Mouse (Mus musculus): ENCODE measurements at regions not wholly inside any gene's neighbourhood (a gene's known extent, or its start where the extent isn't known, plus 50 kb on each side); places are given as distances from the start of the nearest gene placed in this dataset.

DNA sequence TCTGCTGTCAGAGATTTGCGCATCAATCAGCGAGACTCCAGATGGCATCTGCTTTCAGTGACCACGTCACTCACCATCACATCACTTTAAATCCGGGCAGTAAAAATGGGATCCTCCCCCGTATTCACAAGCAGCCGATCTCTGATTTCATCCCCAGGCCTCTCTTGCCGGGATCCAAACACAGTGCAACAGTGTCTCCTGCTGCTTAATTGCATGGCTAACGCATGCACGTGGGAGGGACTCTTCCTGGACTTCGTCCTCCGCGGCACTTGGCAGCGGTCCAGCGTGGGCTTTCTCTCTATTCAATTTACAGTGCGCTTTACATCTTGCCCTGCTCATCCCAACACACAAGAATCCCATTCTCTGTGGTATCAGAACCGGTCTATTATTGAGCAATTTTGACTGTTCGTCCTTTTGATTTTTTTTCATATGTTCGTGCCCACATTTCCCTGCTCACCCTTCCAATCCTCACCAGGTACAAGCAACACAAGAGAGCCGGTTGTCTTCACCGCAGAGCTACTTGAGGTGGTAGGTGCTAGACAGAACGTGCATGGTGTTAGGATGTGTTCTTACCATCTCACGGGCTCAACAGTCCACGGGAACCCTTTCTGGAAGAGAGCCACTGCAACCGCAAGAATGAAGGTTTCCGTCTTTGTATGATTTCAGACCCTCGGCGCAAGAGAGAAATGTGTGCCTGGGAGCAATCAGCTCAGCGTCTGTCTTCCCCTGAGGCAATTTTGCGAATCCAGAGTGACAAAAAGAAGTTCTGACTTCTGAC is 109.3 kb downstream of the Tbx4 start:
- no peaks in the 10 kb centered on the region for H3K9me3 ChIP-seq (replicated peaks)
- H3K4me1 ChIP-seq (replicated peaks): no peaks in the 10 kb centered on the region
- no peak overlapping the region for H3K9ac ChIP-seq
- no peaks in the 10 kb centered on the region for H3K36me3 ChIP-seq
- peak overlapping the region; percentile 8; the same call in 1 of the 2 replicates for H3K4me2 ChIP-seq
- H3K27me3 ChIP-seq: peaks cover 24% of the 10 kb centered on the region
- ATAC-seq (ENCODE audit: low read depth): no peak
- 58% methylated on average over 29 of the region's 29 CpGs for WGBS (ENCODE audit: insufficient replicate concordance)
- no peak overlapping the region for H3K4me3 ChIP-seq (replicated peaks)
- H3K27ac ChIP-seq: no peak overlapping the region
- DNase-seq: no peak

DNA sequence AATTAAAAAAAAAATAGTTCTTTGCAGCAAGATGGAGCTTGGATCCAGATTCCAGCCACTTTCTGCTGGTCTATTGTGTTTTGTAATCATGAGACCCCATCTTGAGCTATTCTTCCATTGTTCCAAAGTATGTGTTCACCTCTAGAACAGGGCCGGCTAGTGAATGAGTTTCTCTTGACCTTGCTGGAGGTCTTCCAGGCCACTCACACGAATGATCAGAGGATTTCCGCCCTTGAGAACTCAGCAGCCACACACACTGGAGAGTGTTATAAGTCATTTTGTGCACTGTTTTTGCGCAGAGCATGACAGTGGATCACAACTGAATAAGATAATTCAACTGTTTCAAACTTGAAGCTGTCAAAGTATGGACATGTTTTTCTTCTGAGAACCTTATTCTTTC is 110.5 kb downstream of the Tbx4 start:
- Histone ChIP-seq H3K4me1 (replicated peaks) (no peaks in the 10 kb centered on the region), H3K36me3 (no peaks in the 10 kb centered on the region), H3K27ac (no peak overlapping the region), H3K9ac (no peak overlapping the region), H3K27me3 (peaks cover 14% of the 10 kb centered on the region), H3K9me3 (replicated peaks) (no peaks in the 10 kb centered on the region), H3K4me2 (no peak overlapping the region), H3K4me3 (replicated peaks) (no peak overlapping the region)
- ATAC-seq (ENCODE audit: low read depth): no peak
- 58% methylated on average over 4 of the region's 4 CpGs for WGBS (ENCODE audit: insufficient replicate concordance)
- no peak for DNase-seq

- DNase-seq: no peak
- no peaks in the 10 kb centered on the region for H3K9me3 ChIP-seq (replicated peaks)
- no peaks in the 10 kb centered on the region for H3K4me1 ChIP-seq (replicated peaks)
- no peak for ATAC-seq (ENCODE audit: low read depth)
- no peak overlapping the region for H3K4me2 ChIP-seq
- no peak overlapping the region for H3K9ac ChIP-seq
- H3K27me3 ChIP-seq: 0 out of 2 replicates have a peak, but pooled peaks cover 4% of the 10 kb centered on the region
- H3K36me3 ChIP-seq: no peaks in the 10 kb centered on the region
- no peak overlapping the region for H3K27ac ChIP-seq
- H3K4me3 ChIP-seq (replicated peaks): no peak overlapping the region
- 74% methylated on average over 7 of the region's 7 CpGs for WGBS (ENCODE audit: insufficient replicate concordance)
Measured at GRCm38 (mm10) chr11:86003341-86003740, 117.1 kb downstream of the Tbx4 start.

DNA sequence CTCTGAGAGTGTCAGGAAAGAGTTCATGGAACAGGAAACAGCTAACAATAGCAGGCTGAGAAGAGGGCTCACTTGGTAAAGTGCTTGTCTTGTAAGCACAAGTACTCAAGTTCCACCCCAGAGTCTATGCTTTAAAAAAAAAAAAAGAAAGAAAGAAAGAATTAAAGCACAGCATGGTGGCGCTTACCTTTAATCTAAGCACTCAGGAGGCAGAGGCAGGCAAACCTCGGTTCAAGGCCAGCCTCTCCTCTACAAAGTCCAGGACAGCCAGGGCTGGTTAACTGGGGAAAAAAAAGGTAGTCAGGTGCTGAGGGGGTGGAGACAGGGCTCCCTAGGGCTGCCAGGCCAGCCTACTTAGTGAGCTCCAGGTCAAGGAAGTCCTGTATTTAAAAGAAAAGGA is 119.1 kb downstream of the Tbx4 start:
- WGBS (ENCODE audit: insufficient replicate concordance): 65% methylated on average over 2 of the region's 2 CpGs
- Histone ChIP-seq H3K4me2 (no peak overlapping the region), H3K27me3 (0 out of 2 replicates have a peak, but pooled peaks cover 4% of the 10 kb centered on the region), H3K4me3 (replicated peaks) (no peak overlapping the region), H3K9me3 (replicated peaks) (no peaks in the 10 kb centered on the region), H3K27ac (no peak overlapping the region), H3K36me3 (no peaks in the 10 kb centered on the region), H3K9ac (no peak overlapping the region), H3K4me1 (replicated peaks) (no peaks in the 10 kb centered on the region)
- DNase-seq: no peak
- ATAC-seq (ENCODE audit: low read depth): no peak

DNA sequence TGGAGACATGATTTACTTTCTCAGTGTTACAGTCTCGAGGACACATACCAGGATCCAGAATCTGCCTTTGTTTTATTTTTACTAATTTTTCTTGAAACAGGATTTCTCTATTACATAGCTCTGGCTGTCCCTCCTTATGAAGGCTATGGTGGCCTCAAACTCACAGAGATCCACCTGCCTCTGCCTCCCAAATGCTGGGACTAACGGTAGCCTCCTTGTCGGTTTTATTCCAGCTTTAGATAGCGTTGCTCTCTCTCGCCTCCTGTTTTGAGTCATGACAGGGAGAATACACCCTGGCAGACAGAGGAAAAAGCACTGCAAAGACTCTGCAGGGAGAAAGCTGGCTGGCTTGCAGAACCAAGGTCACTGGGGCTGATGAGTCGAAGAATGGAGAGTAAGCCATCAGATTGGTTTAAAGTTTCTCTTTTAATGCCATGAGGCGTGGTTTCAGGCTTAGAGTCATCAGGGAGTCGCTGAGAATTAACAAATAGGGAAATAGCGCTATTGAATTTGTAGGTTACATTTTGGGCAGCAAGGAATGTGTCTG is 119.8 kb downstream of the Tbx4 start:
- no peak overlapping the region for H3K4me2 ChIP-seq
- no peaks in the 10 kb centered on the region for H3K36me3 ChIP-seq
- DNase-seq (no peak), ATAC-seq (ENCODE audit: low read depth) (no peak)
- 66% methylated on average over 9 of the region's 9 CpGs for WGBS (ENCODE audit: insufficient replicate concordance)
- H3K9me3 ChIP-seq (replicated peaks): no peaks in the 10 kb centered on the region
- 0 out of 2 replicates have a peak, but pooled peaks cover 4% of the 10 kb centered on the region for H3K27me3 ChIP-seq
- no peak overlapping the region for H3K4me3 ChIP-seq (replicated peaks)
- H3K27ac ChIP-seq: no peak overlapping the region
- H3K9ac ChIP-seq: no peak overlapping the region
- H3K4me1 ChIP-seq (replicated peaks): no peaks in the 10 kb centered on the region

- Histone ChIP-seq H3K4me2 (no peak overlapping the region), H3K9me3 (replicated peaks) (no peaks in the 10 kb centered on the region), H3K4me3 (replicated peaks) (no peak overlapping the region), H3K9ac (no peak overlapping the region), H3K27ac (no peak overlapping the region), H3K27me3 (0 out of 2 replicates have a peak, but pooled peaks cover 4% of the 10 kb centered on the region), H3K4me1 (replicated peaks) (no peaks in the 10 kb centered on the region), H3K36me3 (no peaks in the 10 kb centered on the region)
- no peak for DNase-seq
- 58% methylated on average over 4 of the region's 4 CpGs for WGBS (ENCODE audit: insufficient replicate concordance)
- ATAC-seq (ENCODE audit: low read depth): no peak
Measured at GRCm38 (mm10) chr11:86006859-86007258, 120.6 kb downstream of the Tbx4 start.

Measured in liver, embryonic 13.5 days (tissue).